Mouse (Mus musculus) liver, embryonic 14.5 days (tissue): ENCODE measurements around the gene Disc1.

Experiments used
- CTCF ChIP-seq: IDR thresholded peaks from 2 replicates; pipeline ENCODE4 v1.5.1; 2016; ENCODE audit warnings: antibody characterized with exemption, low read depth, control low read depth
- EP300 ChIP-seq: IDR thresholded peaks from 2 replicates; pipeline ENCODE4 v1.6.1; 2016; ENCODE audit warnings: antibody characterized with exemption, low read depth

- TF ChIP-seq CTCF, result no peak
- no peak for TF ChIP-seq EP300
Measured at GRCm38 (mm10) chr8:125060904-125061303, 6.9 kb downstream of the Disc1 start.
